Mouse (Mus musculus): Measurements from ENCODE around the gene Arl6. TPM values are rescaled to one million over a fixed set of nuclear protein-coding genes. Genes with fewer than 3 reads are reported as not detected.

Gene Arl6
- polyA plus RNA-seq, 1 experiment from 2014 or later = 49.6 TPM

DNA sequence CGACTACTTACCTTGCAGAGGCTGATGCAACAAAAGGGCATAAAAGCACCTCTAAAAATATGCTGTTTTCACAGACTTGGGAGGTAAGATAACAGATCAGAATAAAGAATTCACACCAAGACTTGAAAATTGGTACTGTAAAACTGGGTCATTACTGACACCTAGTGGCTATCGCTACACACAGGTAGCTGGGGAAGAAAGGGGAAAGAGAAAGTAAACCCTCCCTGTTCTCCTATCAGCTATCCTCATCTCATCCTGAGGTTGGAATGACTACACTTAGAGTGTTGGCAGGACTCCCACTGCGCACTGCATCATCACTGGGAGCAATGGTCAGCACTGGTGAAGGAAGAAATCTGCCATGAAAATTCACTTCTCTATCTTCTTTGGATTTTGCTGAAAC lies 22.0 kb downstream of the Arl6 start:
- WGBS = 44% methylated on average over 3 of the region's 3 CpGs
- H3K27me3 ChIP-seq (replicated peaks; ENCODE audit: control insufficient read depth, insufficient read depth, low read length) = no peaks in the 10 kb centered on the region
- H3K4me3 ChIP-seq (replicated peaks; ENCODE audit: low read length) = no peak overlapping the region

DNA sequence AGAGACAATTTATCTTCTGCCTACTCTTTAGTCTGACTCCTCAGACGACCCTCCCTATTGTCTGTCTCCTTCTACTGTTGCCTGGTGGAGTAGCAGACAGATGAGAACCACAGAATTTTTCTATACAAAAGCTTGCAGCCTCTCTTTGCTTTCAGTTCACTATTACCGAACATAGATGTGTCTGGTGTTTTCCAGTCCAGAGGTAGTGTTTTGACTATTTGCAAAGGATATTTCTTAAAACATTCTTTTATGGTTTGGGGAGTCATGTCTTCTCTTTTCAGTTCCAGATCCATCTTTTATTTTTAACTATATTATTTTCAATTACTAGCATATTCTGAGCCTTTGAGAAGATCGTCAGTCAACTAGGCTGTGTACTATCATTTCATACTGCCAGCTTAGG lies 23.5 kb downstream of the Arl6 start:
- WGBS = 85% methylated on average over 3 of the region's 3 CpGs
- H3K27ac ChIP-seq (ENCODE audit: low read length) = no peak overlapping the region
- H3K9me3 ChIP-seq (ENCODE audit: control insufficient read depth, low read length) = no peaks in the 10 kb centered on the region
- H3K4me1 ChIP-seq (replicated peaks; ENCODE audit: control insufficient read depth, insufficient read depth, low read length) = no peaks in the 10 kb centered on the region
- H3K27me3 ChIP-seq (replicated peaks; ENCODE audit: control insufficient read depth, insufficient read depth, low read length) = no peaks in the 10 kb centered on the region
- ATAC-seq = no peak
- H3K4me2 ChIP-seq (ENCODE audit: low read length) = no peak overlapping the region
- no peak overlapping the region for H3K4me3 ChIP-seq (replicated peaks; ENCODE audit: low read length)
- H3K9ac ChIP-seq (replicated peaks; ENCODE audit: low read depth, low read length) = no peak overlapping the region
- 0 out of 2 replicates have a peak, but pooled peaks cover 1% of the 10 kb centered on the region for H3K36me3 ChIP-seq (ENCODE audit: control insufficient read depth, insufficient read depth)

More for the DNA sequence above, 22.0 kb downstream of the Arl6 start:
- H3K9ac ChIP-seq (replicated peaks; ENCODE audit: low read depth, low read length) = no peak overlapping the region
- H3K9me3 ChIP-seq (ENCODE audit: control insufficient read depth, low read length) = no peaks in the 10 kb centered on the region
- H3K36me3 ChIP-seq (ENCODE audit: control insufficient read depth, insufficient read depth) = no peaks in the 10 kb centered on the region
- no peak overlapping the region for H3K27ac ChIP-seq (ENCODE audit: low read length)
- no peaks in the 10 kb centered on the region for H3K4me1 ChIP-seq (replicated peaks; ENCODE audit: control insufficient read depth, insufficient read depth, low read length)
- no peak overlapping the region for H3K4me2 ChIP-seq (ENCODE audit: low read length)
- peak; percentile 80 for ATAC-seq

DNA sequence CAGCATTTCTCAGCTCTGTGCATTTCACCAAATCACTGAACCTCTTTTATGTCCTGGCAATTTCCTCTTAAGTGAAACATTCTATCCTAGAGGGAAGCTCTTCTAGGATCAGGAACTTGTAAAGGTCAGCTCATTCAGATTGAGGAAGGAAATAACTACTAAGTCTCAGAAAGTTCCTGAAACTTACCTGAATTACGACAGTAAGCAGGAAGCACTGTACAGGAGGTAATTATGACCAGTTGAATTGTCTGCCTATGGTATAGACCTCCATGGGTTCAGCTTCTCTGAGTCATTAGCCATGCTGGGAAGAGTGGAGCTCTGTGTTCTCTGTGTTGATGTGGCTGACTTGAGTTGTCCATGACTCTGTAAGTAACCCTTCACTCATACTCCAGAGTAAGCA lies 28.4 kb downstream of the Arl6 start:
- no peak for ATAC-seq
- no peaks in the 10 kb centered on the region for H3K9me3 ChIP-seq (ENCODE audit: control insufficient read depth, low read length)
- no peaks in the 10 kb centered on the region for H3K4me1 ChIP-seq (replicated peaks; ENCODE audit: control insufficient read depth, insufficient read depth, low read length)
- no peak overlapping the region for H3K4me3 ChIP-seq (replicated peaks; ENCODE audit: low read length)
- H3K27ac ChIP-seq (ENCODE audit: low read length) = no peak overlapping the region
- no peaks in the 10 kb centered on the region for H3K27me3 ChIP-seq (replicated peaks; ENCODE audit: control insufficient read depth, insufficient read depth, low read length)
- no peak overlapping the region for H3K4me2 ChIP-seq (ENCODE audit: low read length)
- H3K36me3 ChIP-seq (ENCODE audit: control insufficient read depth, insufficient read depth) = 0 out of 2 replicates have a peak, but pooled peaks cover 2% of the 10 kb centered on the region
- WGBS = 83% methylated on average over 1 of the region's 1 CpGs
- H3K9ac ChIP-seq (replicated peaks; ENCODE audit: low read depth, low read length) = no peak overlapping the region

DNA sequence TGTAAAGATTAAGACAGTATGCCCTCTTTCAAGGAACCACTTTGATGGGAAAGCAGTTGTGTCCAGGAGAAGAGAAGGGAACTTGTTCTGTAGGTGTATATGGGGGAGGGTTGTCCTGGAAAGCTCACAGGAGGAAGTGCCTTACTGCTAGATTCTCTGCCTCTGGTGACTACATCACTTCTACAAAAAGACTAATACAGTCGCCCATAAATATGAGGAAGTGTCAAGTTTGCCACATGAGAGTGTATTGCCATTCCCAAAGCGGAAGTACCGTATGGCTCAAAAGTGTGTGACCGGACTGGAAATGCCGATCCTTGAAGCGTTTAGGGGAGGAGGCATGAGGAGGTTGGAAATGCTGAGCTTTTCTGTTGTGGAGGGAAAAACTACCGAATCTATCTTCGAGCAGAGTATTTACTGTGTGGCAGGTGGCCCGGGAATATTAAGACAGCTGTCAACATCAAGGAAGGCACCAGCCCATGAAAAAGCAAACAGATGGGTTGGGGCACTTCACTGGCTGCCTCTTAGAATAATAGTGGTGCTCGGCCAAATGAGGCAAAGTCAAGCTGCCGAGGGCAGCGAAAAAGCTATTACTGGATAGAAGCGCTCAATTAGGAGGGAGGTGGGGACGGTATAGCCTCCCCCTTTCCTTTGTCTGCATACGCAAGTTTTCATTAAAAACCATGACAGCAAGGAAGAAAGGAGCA lies 35.0 kb downstream of the Arl6 start:
- 0 out of 2 replicates have a peak overlapping the region, but pooled peaks have one; percentile 30 for H3K9ac ChIP-seq (replicated peaks; ENCODE audit: low read depth, low read length)
- peak overlapping the region; percentile 9 for H3K4me3 ChIP-seq (replicated peaks; ENCODE audit: low read length)
- H3K4me2 ChIP-seq (ENCODE audit: low read length) = peak overlapping the region; percentile 46
- H3K9me3 ChIP-seq (ENCODE audit: control insufficient read depth, low read length) = no peaks in the 10 kb centered on the region
- peaks cover 3% of the 10 kb centered on the region for H3K4me1 ChIP-seq (replicated peaks; ENCODE audit: control insufficient read depth, insufficient read depth, low read length)
- no peaks in the 10 kb centered on the region; the same call in 1 of the 2 replicates for H3K27me3 ChIP-seq (replicated peaks; ENCODE audit: control insufficient read depth, insufficient read depth, low read length)
- no peak overlapping the region for H3K27ac ChIP-seq (ENCODE audit: low read length)
- H3K36me3 ChIP-seq (ENCODE audit: control insufficient read depth, insufficient read depth) = no peaks in the 10 kb centered on the region
- ATAC-seq = peak; percentile 63
- WGBS = 30% methylated on average over 15 of the region's 15 CpGs

DNA sequence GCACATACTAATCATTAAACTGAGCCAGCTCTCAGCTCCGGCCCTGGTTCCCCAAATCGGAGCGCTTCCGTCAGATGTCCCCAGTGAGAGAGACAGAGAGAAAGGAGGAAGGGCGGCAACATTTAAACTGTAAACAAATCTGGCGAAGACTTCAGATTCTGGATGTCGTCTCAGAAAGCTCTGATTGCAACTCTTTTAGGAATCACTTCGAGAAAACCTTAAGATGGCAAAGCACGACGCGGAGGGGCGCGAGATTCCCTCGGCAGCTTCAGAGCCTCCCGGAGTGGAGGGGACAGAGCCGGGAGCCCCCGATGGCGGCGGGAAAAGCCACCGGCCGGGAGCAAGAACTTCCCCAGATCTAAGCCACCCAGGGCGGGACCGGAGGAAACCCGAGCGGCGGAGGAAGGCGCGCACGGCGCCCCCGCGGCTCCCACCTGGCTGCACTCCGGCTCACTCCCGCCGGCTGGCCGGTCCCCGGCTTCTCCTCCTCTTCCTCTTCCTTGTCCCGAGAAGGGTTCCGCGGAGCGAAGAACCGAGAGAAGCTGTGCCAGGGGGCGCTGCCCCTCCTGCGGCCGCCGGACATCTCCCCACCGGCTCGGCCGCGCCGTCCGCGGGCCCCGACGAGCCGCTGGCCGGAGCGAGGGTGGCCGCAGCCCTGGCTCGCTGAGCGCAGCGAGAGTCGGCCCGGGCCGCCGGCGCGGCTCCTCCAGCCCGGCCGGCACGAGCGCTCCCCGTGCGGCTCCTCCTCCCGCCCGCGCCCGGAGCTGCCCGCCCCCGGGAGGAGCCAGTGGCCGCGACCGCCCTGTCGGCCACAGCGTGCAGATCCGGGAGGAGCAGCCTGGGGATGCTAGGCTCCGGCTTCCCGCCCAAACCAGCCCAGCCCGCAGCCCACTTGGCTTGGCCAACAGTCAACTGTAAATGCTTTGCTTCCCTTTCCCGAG lies 38.6 kb downstream of the Arl6 start, which contains the start of gene Crybg3:
Gene Crybg3, minus strand, starts transcription at position 669 of the 941 bp plus-strand sequence.
- Histone ChIP-seq H3K27me3 (replicated peaks; ENCODE audit: control insufficient read depth, insufficient read depth, low read length) (no peaks in the 10 kb centered on the region; the same call in 1 of the 2 replicates), H3K27ac (ENCODE audit: low read length) (peak within 1 kb of the TSS; percentile 30; the same call in 1 of the 2 replicates), H3K4me3 (replicated peaks; ENCODE audit: low read length) (peak within 1 kb of the TSS; percentile 75), H3K9ac (replicated peaks; ENCODE audit: low read depth, low read length) (peak within 1 kb of the TSS; percentile 74), H3K4me1 (replicated peaks; ENCODE audit: control insufficient read depth, insufficient read depth, low read length) (peaks cover 3% of the 10 kb centered on the region), H3K36me3 (ENCODE audit: control insufficient read depth, insufficient read depth) (no peaks in the 10 kb centered on the region), H3K9me3 (ENCODE audit: control insufficient read depth, low read length) (no peaks in the 10 kb centered on the region), H3K4me2 (ENCODE audit: low read length) (peak within 1 kb of the TSS; percentile 95)
- under 1% methylated on average over 79 of the region's 90 CpGs for WGBS
- peak; percentile 90 for ATAC-seq

DNA sequence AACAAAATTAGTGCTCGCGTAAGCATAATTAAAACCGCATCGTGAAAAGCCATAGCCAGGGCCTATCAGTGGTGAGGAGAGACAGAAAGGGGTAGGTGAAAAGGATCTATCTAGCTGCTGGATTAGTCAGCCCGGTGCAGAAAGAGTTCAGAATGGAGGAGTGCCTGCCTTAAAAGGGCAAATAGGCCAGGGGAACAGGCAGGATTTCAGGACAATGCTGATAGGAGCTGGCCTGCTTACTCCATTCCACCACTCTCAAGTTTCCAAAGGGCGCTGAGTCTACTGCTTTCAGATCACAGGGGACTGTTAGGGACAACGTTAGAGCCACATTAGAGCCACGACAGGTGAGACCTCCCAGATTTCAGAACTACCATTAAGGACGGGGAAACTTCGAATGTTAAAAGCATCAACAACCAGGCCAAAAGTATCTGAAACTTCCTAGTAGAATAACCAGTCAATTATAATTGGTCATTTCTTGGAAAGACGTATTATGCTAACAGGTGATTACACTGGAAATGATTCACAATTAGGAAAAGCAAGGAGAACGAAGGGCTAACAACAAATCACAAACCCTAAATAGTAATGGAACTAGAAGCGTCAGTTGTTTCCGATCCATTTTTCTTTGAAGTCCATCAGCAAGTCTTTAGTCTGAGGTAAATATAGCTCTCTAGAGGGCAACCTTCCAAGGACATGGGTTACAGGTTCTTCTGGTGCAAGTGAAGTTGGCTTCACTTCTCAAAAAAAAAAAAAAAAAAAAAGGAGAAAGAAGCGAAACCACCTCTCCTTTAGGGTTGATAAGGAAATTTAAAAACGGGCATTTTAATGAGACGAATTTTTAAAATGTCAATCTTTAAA lies 39.6 kb downstream of the Arl6 start:
- Histone ChIP-seq H3K27ac (ENCODE audit: low read length) (no peak overlapping the region), H3K36me3 (ENCODE audit: control insufficient read depth, insufficient read depth) (no peaks in the 10 kb centered on the region), H3K4me3 (replicated peaks; ENCODE audit: low read length) (peak overlapping the region; percentile 75), H3K4me2 (ENCODE audit: low read length) (peak overlapping the region; percentile 95), H3K27me3 (replicated peaks; ENCODE audit: control insufficient read depth, insufficient read depth, low read length) (no peaks in the 10 kb centered on the region; the same call in 1 of the 2 replicates), H3K9me3 (ENCODE audit: control insufficient read depth, low read length) (no peaks in the 10 kb centered on the region), H3K4me1 (replicated peaks; ENCODE audit: control insufficient read depth, insufficient read depth, low read length) (peaks cover 3% of the 10 kb centered on the region), H3K9ac (replicated peaks; ENCODE audit: low read depth, low read length) (no peak overlapping the region; the same call in 1 of the 2 replicates)
- WGBS = 18% methylated on average over 17 of the region's 17 CpGs
- ATAC-seq = no peak

DNA sequence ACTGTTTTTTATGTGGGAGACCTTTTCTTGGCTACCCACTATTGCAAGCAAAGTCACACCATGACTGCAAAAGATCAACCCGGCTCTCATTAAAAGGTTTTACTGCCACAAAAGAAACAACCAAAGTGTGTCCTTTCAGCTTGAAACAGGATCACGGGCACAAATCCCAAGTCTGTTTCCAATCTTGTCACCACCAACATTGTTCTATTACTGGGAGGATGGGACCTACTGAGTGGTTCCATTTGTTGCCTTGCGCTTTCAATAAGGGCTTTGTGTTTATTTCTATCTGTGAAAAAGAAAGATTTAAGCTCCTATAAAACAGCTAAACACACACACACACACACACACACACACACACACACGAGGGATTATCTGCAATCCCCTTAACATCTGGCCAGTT lies 40.2 kb downstream of the Arl6 start:
- Histone ChIP-seq H3K9ac (replicated peaks; ENCODE audit: low read depth, low read length) (no peak overlapping the region), H3K9me3 (ENCODE audit: control insufficient read depth, low read length) (no peaks in the 10 kb centered on the region)

DNA sequence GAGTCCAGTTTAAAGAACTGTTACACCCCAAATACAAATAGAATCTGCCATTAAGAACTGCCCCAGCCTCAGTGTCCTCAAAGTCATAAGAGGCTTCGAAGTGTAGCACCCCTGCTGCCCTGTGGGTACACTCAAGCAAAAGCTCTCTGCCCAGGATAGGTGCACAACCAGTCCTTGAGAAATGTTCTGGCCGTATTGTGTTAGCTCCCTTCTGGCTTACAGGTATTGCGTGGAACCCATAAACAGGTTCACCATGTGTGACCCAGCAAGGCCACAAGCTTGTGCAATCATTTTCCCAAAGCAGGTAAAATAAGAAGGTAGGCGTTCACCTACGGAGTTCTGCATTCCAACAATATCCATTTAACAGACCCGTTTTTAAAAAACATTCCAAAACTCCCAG lies 41.9 kb downstream of the Arl6 start:
- no peaks in the 10 kb centered on the region for H3K9me3 ChIP-seq (ENCODE audit: control insufficient read depth, low read length)
- no peak overlapping the region for H3K4me3 ChIP-seq (replicated peaks; ENCODE audit: low read length)
- no peak overlapping the region for H3K27ac ChIP-seq (ENCODE audit: low read length)
- no peaks in the 10 kb centered on the region for H3K36me3 ChIP-seq (ENCODE audit: control insufficient read depth, insufficient read depth)
- 97% methylated on average over 6 of the region's 6 CpGs for WGBS
- ATAC-seq = no peak
- no peak overlapping the region for H3K4me2 ChIP-seq (ENCODE audit: low read length)
- no peaks in the 10 kb centered on the region; the same call in 1 of the 2 replicates for H3K27me3 ChIP-seq (replicated peaks; ENCODE audit: control insufficient read depth, insufficient read depth, low read length)
- H3K9ac ChIP-seq (replicated peaks; ENCODE audit: low read depth, low read length) = no peak overlapping the region
- H3K4me1 ChIP-seq (replicated peaks; ENCODE audit: control insufficient read depth, insufficient read depth, low read length) = 0 out of 2 replicates have a peak, but pooled peaks cover 3% of the 10 kb centered on the region

More for the DNA sequence above, 40.2 kb downstream of the Arl6 start:
- Histone ChIP-seq H3K4me3 (replicated peaks; ENCODE audit: low read length) (no peak overlapping the region), H3K27me3 (replicated peaks; ENCODE audit: control insufficient read depth, insufficient read depth, low read length) (no peaks in the 10 kb centered on the region; the same call in 1 of the 2 replicates), H3K36me3 (ENCODE audit: control insufficient read depth, insufficient read depth) (no peaks in the 10 kb centered on the region), H3K4me1 (replicated peaks; ENCODE audit: control insufficient read depth, insufficient read depth, low read length) (peaks cover 3% of the 10 kb centered on the region; the same call in 1 of the 2 replicates), H3K27ac (ENCODE audit: low read length) (no peak overlapping the region), H3K4me2 (ENCODE audit: low read length) (no peak overlapping the region)
- no peak for ATAC-seq
- 15% methylated on average over 4 of the region's 4 CpGs for WGBS

Data from forebrain, embryonic 16.5 days (tissue).